Mouse (Mus musculus) cerebellum, adult 2 months (tissue): ENCODE measurements around the gene Bcas1.

ENCODE experiments used
- CTCF ChIP-seq: fragments of 200-500 bp; IDR thresholded peaks from 2 replicates; pipeline ENCODE4 v1.5.1; 2011; ENCODE audit warnings: low read depth, mild to moderate bottlenecking, control low read depth, low read length, moderate library complexity, borderline replicate concordance; ENCODE audit not compliant: insufficient read depth
- POLR2A ChIP-seq: fragments of 200-500 bp; IDR thresholded peaks from 2 replicates; pipeline ENCODE4 v1.6.1; 2011; ENCODE audit warnings: low read length, control low read depth, borderline replicate concordance; ENCODE audit not compliant: insufficient read depth

DNA sequence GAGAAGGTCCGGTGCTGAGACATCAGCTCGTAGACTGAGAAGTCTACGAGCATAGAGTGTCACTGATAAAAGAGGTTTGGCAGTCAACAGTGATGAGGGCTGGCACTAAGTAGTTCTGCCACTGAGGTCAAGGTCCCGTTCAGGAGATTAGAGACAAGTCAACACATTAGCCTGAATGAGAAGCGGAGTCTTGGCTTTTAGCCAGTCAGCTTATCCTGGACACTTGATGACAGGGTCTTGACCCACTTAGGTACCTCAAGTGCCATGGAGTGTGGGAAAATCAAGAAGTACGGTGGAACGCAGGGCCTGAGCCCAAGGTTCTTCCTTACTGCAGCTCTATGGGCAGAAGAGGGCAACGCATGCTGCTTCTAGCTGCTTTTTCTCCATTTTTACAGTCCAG is 49.0 kb upstream of the Bcas1 start:
- no peak for TF ChIP-seq CTCF
- TF ChIP-seq POLR2A, result no peak
